Mouse (Mus musculus) lung, postnatal 4 days (tissue): ENCODE data around the gene Ehbp1l1.

Experiments used
- DNase-seq, 2 experiments: peaks; one replicate each; pipeline ENCODE4 v3.0.0; 2021

The Ehbp1l1 gene

DNA sequence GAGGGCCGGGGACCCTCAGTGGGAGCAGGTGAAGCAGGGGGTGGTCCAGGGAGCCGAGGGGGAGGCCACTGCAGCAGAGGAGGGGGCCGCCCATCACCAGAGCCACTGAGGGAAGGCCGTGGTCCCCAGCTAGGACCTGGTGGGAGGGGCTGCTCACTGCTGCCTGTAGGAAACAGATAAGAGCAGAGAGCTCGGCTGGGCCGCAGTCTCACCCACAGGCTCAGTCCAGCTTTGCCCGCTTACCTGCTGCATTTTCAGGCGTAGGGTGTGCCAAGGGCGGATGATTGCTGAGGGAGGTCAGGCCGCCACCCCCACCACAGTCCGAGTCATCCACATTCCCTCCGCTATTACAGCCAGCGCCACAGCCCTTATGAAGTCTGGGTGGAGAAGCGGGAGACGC is 60.7 kb downstream of the Ehbp1l1 start:
- no peak for DNase-seq

DNA sequence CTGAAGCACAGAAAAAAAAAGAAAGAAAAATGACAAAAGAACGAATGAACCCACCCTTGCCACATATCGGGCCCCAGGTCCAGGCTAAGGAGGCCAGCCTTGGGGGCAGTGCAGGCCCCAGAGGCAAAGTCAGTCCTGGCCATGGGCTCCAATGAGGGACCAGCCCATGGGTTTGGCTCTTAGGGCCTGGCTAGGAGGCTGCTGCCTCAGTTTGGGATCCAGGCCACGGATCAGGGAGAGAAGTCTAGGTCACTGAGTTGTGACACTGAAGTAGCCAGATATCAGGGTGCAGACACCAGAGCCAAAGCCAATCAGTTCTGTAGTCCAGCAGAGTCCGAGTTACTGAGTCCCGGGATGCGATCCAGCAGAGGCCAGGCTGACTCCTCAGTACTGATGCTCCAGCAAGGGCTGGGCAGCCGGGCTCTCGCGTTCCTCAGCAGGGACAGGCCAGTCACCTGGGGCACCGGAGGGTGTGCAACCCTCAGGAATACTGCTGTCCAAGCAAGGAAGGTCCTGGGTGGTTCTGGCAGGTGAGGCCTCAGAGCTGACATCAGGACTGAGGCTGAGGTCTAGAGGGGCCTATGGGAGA is 61.4 kb downstream of the Ehbp1l1 start:
- no peak for DNase-seq

DNA sequence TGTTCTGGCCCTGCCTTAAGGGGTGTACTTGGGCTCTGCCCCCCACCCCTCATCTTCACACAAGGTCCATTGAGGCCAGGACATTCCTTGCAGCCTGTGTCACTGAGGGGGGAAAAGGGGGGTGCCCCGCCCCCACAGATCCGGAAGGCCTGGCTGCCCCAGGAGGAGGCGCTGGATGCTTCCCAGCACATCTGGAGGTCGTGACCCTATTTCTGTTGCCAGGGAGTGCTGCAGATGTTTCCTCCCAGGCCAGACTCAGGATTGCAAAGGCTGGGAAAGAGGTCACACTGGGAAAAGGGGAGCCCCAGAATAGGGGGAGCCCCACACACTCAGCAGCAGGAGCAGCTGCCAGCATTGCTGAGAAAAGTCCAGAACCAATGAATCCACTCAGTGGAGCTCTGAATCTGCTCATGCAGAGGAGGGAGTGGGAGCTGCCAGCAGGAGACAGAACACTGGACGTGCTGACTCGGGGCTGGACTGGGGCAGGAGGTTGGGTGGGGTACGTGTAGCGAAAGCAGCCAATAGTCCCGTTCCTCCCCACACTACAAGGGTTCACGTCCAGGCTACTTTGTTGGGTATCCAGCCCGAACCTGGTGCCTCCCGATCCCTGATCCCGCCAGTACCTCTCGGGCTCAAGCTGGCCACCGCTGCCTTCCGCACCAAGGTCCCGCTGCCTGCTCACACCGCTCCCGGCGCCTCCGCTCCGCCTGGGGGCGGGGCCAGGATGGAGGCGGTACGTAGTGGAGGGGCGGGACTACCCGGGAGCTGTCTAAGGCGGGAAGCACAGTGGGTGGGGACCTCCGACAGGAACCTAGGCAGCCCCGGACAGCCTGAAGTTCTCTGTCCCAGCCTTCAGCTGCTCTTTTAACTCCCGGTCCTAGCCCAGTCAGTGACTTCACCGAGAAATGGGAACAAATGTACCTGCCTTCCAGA is 62.9 kb downstream of the Ehbp1l1 start, which contains the start of gene Sipa1:
Sipa1 (minus strand) TSS at position 727 of the 933 bp plus-strand sequence.
- peak; percentile 96 to 97 for DNase-seq

DNA sequence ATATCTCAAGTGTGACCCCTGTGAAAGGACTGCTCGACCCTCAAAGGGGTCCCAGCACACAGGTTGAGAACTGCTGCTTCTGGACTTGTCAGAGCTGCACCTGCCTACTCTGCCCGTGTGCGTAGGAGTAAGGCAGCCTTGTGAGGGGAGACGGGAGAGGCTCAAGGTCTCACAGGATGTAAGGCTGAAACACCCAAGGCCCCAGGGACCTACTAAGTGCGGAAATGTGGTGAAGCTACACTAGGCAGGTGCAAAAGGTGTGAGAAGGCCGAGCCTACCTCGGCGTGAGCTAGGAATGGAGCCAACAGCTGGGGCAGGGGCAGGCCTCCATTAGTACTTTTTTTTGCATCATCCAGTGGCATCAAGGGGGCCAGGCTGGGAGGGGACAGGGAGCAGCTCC is 63.8 kb downstream of the Ehbp1l1 start:
- DNase-seq: no peak

DNA sequence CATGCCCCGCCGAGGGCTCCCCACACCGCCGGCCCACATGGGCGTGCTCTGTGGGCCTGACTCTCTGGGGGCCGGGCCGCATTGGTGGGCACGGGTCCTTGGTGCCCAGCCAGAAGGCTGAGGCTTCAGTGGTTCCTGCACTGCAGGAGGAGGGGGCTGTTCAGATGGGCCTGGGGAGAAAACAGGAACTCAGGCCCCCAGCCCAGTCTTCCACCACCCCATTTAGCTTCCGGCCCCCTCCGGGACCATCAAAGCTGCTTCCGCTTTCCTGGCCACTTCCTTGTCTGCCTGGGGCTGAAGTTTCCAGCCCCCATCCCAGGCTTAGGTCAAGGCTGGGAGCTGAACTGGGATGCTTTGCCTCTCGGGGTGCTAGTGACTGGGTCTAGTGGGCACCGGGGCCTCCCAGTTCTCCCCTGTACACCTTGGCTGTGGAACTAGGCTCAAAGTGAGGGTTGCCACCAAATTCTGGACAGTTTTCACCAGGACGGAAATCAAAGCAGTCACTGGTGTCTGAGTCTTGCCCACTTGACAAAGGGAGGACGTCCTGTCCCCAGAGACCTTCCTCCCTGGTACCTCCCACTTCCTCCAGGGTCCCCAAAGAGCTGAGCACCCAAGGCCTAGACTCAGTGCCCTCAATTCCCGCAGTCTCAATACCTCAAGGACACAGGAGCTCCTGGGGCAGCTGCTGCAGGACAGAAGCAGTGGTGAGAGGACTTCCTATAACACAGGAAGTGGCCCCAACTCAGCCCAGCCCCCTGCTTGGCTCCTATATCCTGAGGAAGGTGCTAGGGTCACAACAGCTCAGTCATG is 65.0 kb downstream of the Ehbp1l1 start:
- DNase-seq: peak; percentile 73 to 82
